Mouse (Mus musculus) lung, embryonic 15.5 days (tissue): ENCODE measurements at regions not wholly inside any gene's neighbourhood (a gene's known extent, or its start where the extent isn't known, plus 50 kb on each side); places are given as distances from the start of the nearest gene placed in this dataset.

ENCODE experiments used
- ATAC-seq: fragments of 200-750 bp; cut with Nextera tagmentation; 2 replicates; pipeline ENCODE4 v1.8.0; 2017; ENCODE audit warnings: moderate number of reproducible peaks, borderline replicate concordance; ENCODE audit not compliant: low FRiP score, low TSS enrichment; ENCODE audit errors: extremely low read depth
- H3K27ac ChIP-seq: fragments of 300-500 bp; sonication (generic); 2 replicates; pipeline ENCODE4 v1.5.1; 2015; ENCODE audit warnings: moderate library complexity, mild to moderate bottlenecking, inconsistent platforms
- H3K27me3 ChIP-seq: fragments of 300-500 bp; sonication (generic); 2 replicates; pipeline ENCODE4 v1.6.1; 2015; ENCODE audit warnings: inconsistent platforms
- H3K36me3 ChIP-seq: fragments of 300-500 bp; sonication (generic); 2 replicates; pipeline ENCODE4 v1.6.1; 2015; ENCODE audit warnings: inconsistent platforms
- H3K4me1 ChIP-seq: fragments of 300-500 bp; sonication (generic); 2 replicates; pipeline ENCODE4 v1.6.1; 2015; ENCODE audit warnings: inconsistent platforms
- H3K4me2 ChIP-seq: fragments of 300-500 bp; sonication (generic); 2 replicates; pipeline ENCODE4 v1.6.1; 2015; ENCODE audit warnings: inconsistent platforms, mild to moderate bottlenecking, moderate library complexity
- H3K4me3 ChIP-seq: fragments of 300-500 bp; sonication (generic); 2 replicates; pipeline ENCODE4 v1.5.1; 2015; ENCODE audit warnings: mild to moderate bottlenecking, inconsistent platforms
- H3K9ac ChIP-seq: fragments of 300-500 bp; sonication (generic); 2 replicates; pipeline ENCODE4 v1.6.1; 2015; ENCODE audit warnings: inconsistent platforms
- H3K9me3 ChIP-seq: fragments of 300-500 bp; sonication (generic); 2 replicates; pipeline ENCODE4 v1.6.1; 2016; ENCODE audit warnings: inconsistent platforms
- WGBS: fragments of 180-500 bp; shearing (Covaris S2); methylation state at CpG from one replicate; pipeline ENCODE4 v1.1.7; 2015; 5-methylcytosine and 5-hydroxymethylcytosine counted together

GRCm38 (mm10) chr17:3811187-3811586, 115.1 kb upstream of the Nox3 start:
- Histone ChIP-seq H3K4me1 (no peaks in the 10 kb centered on the region), H3K4me3 (no peak overlapping the region), H3K27me3 (no peaks in the 10 kb centered on the region), H3K9ac (no peak overlapping the region), H3K9me3 (no peaks in the 10 kb centered on the region), H3K27ac (no peak overlapping the region), H3K4me2 (no peak overlapping the region), H3K36me3 (no peaks in the 10 kb centered on the region)
- no peak for ATAC-seq
- 50% methylated on average over 2 of the region's 2 CpGs for WGBS

- WGBS: 64% methylated on average over 1 of the region's 1 CpGs
Observed at GRCm38 (mm10) chr17:3803507-3803906, 107.4 kb upstream of the Nox3 start.

GRCm38 (mm10) chr17:3792597-3792996, 96.5 kb upstream of the Nox3 start:
- H3K9ac ChIP-seq: no peak overlapping the region
- H3K27ac ChIP-seq: no peak overlapping the region
- no peaks in the 10 kb centered on the region for H3K36me3 ChIP-seq
- no peaks in the 10 kb centered on the region for H3K4me1 ChIP-seq
- no peaks in the 10 kb centered on the region for H3K9me3 ChIP-seq
- H3K4me3 ChIP-seq: no peak overlapping the region
- H3K27me3 ChIP-seq: no peaks in the 10 kb centered on the region
- H3K4me2 ChIP-seq: no peak overlapping the region
- 21% methylated on average over 2 of the region's 2 CpGs for WGBS
- ATAC-seq: no peak

More at GRCm38 (mm10) chr17:3803507-3803906, 107.4 kb upstream of the Nox3 start:
- Histone ChIP-seq H3K9me3 (no peaks in the 10 kb centered on the region), H3K4me1 (no peaks in the 10 kb centered on the region), H3K27me3 (no peaks in the 10 kb centered on the region), H3K9ac (no peak overlapping the region), H3K4me3 (no peak overlapping the region), H3K27ac (no peak overlapping the region), H3K4me2 (no peak overlapping the region), H3K36me3 (no peaks in the 10 kb centered on the region)
- ATAC-seq: no peak

GRCm38 (mm10) chr17:3782156-3782555, 86.1 kb upstream of the Nox3 start:
- Histone ChIP-seq H3K27ac (peak overlapping the region; percentile 47; the same call in 1 of the 2 replicates), H3K9ac (no peak overlapping the region), H3K9me3 (no peaks in the 10 kb centered on the region), H3K4me3 (no peak overlapping the region), H3K4me1 (no peaks in the 10 kb centered on the region), H3K4me2 (no peak overlapping the region), H3K36me3 (no peaks in the 10 kb centered on the region), H3K27me3 (no peaks in the 10 kb centered on the region)
- WGBS: 41% methylated on average over 1 of the region's 1 CpGs
- ATAC-seq: no peak

- Histone ChIP-seq H3K27me3 (no peaks in the 10 kb centered on the region), H3K4me3 (no peak overlapping the region), H3K9ac (no peak overlapping the region), H3K9me3 (no peaks in the 10 kb centered on the region), H3K4me2 (no peak overlapping the region), H3K27ac (no peak overlapping the region), H3K4me1 (no peaks in the 10 kb centered on the region), H3K36me3 (no peaks in the 10 kb centered on the region)
- no peak for ATAC-seq
Observed at GRCm38 (mm10) chr17:3777691-3778090, 81.6 kb upstream of the Nox3 start.

- no peaks in the 10 kb centered on the region for H3K36me3 ChIP-seq
- no peak for ATAC-seq
- 0 out of 2 replicates have a peak, but pooled peaks cover 3% of the 10 kb centered on the region for H3K4me1 ChIP-seq
- no peak overlapping the region for H3K4me3 ChIP-seq
- H3K9me3 ChIP-seq: no peaks in the 10 kb centered on the region
- no peak overlapping the region for H3K4me2 ChIP-seq
- no peak overlapping the region for H3K27ac ChIP-seq
- WGBS: 51% methylated on average over 8 of the region's 8 CpGs
- H3K27me3 ChIP-seq: no peaks in the 10 kb centered on the region
- H3K9ac ChIP-seq: no peak overlapping the region
Observed at GRCm38 (mm10) chr17:3747808-3748335, 51.8 kb upstream of the Nox3 start.
